Mouse (Mus musculus) MN1 (cell line): ENCODE measurements around the gene Mapk1.

ENCODE experiments used
- DNase-seq: peaks from one replicate; pipeline ENCODE4 v3.0.0-alpha.2; 2016; ENCODE audit warnings: low spot score

Mapk1 gene

DNA sequence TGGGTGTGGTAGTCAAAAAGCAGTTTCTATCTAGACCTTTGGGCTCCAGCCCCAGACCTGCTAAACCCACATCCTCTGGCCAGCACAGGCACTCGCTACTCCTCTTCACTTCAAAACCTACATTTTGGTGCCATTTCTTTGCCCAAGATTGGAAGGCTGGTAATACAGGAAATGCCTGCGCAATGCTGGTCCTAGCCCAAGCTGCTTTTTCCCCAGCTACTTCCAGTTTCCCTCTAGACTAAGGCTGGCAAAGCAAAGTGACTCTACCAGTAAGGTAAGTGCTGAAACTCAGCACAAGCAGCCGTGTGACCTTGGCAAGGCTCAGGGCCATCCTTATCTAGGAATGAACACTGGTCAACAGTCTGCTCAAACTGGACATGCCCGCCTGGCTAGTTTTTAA, 102.5 kb downstream of the Mapk1 start:
- DNase-seq = no peak

DNA sequence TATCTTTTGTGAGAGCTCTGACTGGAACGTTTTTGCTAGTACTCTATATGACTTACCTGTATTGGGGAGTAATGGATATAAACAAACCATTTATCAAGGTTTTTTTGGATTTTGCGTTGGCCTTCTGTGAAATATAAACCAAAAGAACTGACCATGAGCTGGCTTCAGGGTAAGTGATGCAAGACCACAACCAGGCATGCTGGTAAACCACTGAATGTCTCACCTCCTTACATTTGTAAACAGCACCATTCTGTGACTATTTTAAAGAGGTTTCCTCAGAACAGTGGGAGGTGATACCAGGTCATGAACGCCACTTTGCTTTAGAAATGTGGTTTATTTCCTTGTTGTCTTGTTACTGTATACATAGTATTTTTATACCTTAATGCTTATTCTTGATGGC, 103.1 kb downstream of the Mapk1 start:
- DNase-seq = no peak

DNA sequence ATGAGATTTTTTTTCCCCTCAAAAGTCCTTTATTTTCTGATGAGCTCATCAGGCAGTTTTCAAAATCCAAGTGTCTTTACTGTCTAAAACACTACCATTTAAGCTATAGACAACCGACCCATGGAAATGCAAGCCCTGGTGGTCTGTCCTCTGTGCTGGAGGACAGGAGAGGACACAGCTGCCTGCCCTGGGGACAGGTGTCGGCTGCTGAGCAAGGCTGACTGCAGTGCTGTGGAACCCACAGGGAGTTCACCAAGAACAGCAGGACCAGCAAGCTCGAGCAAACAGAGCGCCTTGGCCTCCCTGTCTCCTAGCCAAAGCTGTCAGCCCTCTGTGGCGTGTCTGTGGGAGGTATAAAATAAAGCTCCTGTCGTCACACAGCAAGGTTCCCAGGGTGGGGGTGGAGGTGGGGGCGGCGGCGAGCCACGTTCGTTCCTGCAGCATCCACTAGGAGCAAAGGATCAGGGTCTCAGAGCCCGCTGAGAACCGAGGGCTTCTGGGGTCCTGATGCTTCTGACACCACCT, 103.5 kb downstream of the Mapk1 start:
- DNase-seq = no peak

DNA sequence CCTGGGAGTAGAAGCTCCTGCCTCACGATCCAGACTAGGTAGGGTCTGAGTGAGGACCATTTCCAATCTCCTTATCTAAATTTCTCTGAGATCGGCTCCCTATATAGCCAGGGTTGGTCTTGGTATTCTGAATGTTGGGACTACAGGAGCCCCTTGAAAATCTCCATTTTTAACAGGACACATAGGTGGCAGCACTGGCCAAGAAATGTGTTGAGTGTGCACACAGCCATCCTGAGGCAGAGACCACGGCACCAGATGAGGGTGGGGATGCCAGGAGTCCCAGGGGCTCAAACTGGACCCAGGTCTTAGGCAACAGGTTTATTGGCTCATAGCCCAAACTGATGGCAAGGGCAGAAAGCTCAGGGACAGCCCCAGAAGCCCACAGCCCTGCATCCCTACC, 105.2 kb downstream of the Mapk1 start:
- DNase-seq = no peak

DNA sequence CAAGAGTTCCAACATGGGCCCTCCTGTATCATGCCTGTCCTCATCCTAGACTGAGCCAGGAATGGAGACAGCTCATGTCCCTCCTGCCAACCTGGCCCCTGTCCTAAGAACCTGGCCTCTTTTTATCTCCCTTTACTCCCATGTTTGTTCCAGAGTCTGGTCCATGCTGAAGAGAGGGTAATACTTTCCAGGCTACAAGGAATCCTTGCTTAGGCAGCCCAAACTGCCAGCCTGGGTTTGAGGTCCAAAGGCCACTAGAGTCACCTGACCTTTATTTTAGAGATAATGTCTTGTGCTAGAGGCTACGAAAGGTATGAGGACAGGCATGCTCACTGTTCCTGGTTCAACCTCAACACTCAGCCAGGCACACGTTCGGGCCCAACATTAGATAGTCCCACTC, 113.8 kb downstream of the Mapk1 start:
- no peak for DNase-seq
